Mouse (Mus musculus): ENCODE data around the gene Ppp2r5e.
A peak's percentile ranks its signal among the peaks of the same experiment; 100 is the strongest.

Ppp2r5e gene

GRCm38 (mm10) chr12:75596154-75597002 is at the start of gene Ppp2r5e:
TSS of gene Ppp2r5e (minus strand) at chr12:75596245.
- DNase-seq: peak; percentile 99

GRCm38 (mm10) chr12:75645780-75646179 is 49.7 kb upstream of the Ppp2r5e start:
- DNase-seq: no peak

- no peak for DNase-seq
These were observed 45.7 kb upstream of the Ppp2r5e start for GRCm38 (mm10) chr12:75641726-75642125.

- DNase-seq: no peak
These were observed 42.3 kb upstream of the Ppp2r5e start for GRCm38 (mm10) chr12:75638345-75638744.

GRCm38 (mm10) chr12:75637103-75637502 is 41.1 kb upstream of the Ppp2r5e start:
- no peak for DNase-seq

- DNase-seq: no peak
These were observed 39.9 kb upstream of the Ppp2r5e start for GRCm38 (mm10) chr12:75635771-75636430.

- DNase-seq: no peak
These were observed 33.6 kb upstream of the Ppp2r5e start for GRCm38 (mm10) chr12:75629618-75630017.

GRCm38 (mm10) chr12:75623292-75623691 is 27.2 kb upstream of the Ppp2r5e start:
- DNase-seq: no peak

GRCm38 (mm10) chr12:75622835-75623234 is 26.8 kb upstream of the Ppp2r5e start:
- DNase-seq: no peak

GRCm38 (mm10) chr12:75616841-75617240 is 20.8 kb upstream of the Ppp2r5e start:
- no peak for DNase-seq

GRCm38 (mm10) chr12:75616158-75616791 is 20.2 kb upstream of the Ppp2r5e start:
- DNase-seq: no peak

- DNase-seq: no peak
These were observed 19.5 kb upstream of the Ppp2r5e start for GRCm38 (mm10) chr12:75615556-75615955.

- DNase-seq: peak; percentile 58
These were observed 16.7 kb upstream of the Ppp2r5e start for GRCm38 (mm10) chr12:75612711-75613110.

GRCm38 (mm10) chr12:75599490-75599889 is 3.4 kb upstream of the Ppp2r5e start:
- DNase-seq: no peak

- DNase-seq: no peak
These were observed 2.9 kb upstream of the Ppp2r5e start for GRCm38 (mm10) chr12:75598988-75599387.

GRCm38 (mm10) chr12:75597707-75598106 is 1.7 kb upstream of the Ppp2r5e start:
- no peak for DNase-seq

- DNase-seq: peak; percentile 69
These were observed 523 bp downstream of the Ppp2r5e start for GRCm38 (mm10) chr12:75595291-75596153.

- DNase-seq: no peak
These were observed 1.6 kb downstream of the Ppp2r5e start for GRCm38 (mm10) chr12:75594404-75594803.

GRCm38 (mm10) chr12:75593817-75594216 is 2.2 kb downstream of the Ppp2r5e start:
- DNase-seq: no peak

GRCm38 (mm10) chr12:75587501-75587900 is 8.5 kb downstream of the Ppp2r5e start:
- DNase-seq: no peak

GRCm38 (mm10) chr12:75583776-75584175 is 12.3 kb downstream of the Ppp2r5e start:
- DNase-seq: no peak

GRCm38 (mm10) chr12:75579076-75579475 is 17.0 kb downstream of the Ppp2r5e start:
- DNase-seq: no peak

GRCm38 (mm10) chr12:75577255-75577654 is 18.8 kb downstream of the Ppp2r5e start:
- no peak for DNase-seq
